Mouse (Mus musculus) liver, postnatal 0 days (tissue): Measurements from ENCODE around the gene Pigt. TPM values are rescaled to one million over a fixed set of nuclear protein-coding genes. Genes with fewer than 3 reads are reported as not detected.

Source experiments
- ATAC-seq: fragments of 200-750 bp; cut with Nextera tagmentation; 2 replicates; pipeline ENCODE4 v1.8.0; 2017; ENCODE audit warnings: mild to moderate bottlenecking, moderate library complexity
- DNase-seq: peaks from one replicate; pipeline ENCODE4 v3.0.0-alpha.2; 2016
- H3K27ac ChIP-seq: fragments of 300-500 bp; sonication (generic); 2 replicates; pipeline ENCODE4 v1.5.1; 2014; ENCODE audit warnings: antibody characterized with exemption, moderate library complexity, mild to moderate bottlenecking, low read depth
- H3K27me3 ChIP-seq: fragments of 300-500 bp; sonication (generic); 2 replicates; pipeline ENCODE4 v1.6.1; 2014; ENCODE audit warnings: low read length, control low read depth, mixed read lengths; ENCODE audit not compliant: insufficient read depth
- H3K36me3 ChIP-seq: fragments of 300-500 bp; sonication (generic); replicated peaks from 2 replicates; pipeline ENCODE4 v1.6.1; 2014; ENCODE audit warnings: mild to moderate bottlenecking, control low read depth, low read length, moderate library complexity, mixed read lengths; ENCODE audit not compliant: insufficient read depth
- H3K4me1 ChIP-seq: fragments of 300-500 bp; sonication (generic); 2 replicates; pipeline ENCODE4 v1.6.1; 2014; ENCODE audit warnings: antibody characterized with exemption, mild to moderate bottlenecking, control low read depth; ENCODE audit not compliant: insufficient read depth
- H3K4me2 ChIP-seq: fragments of 300-500 bp; sonication (generic); 2 replicates; pipeline ENCODE4 v1.6.1; 2014; ENCODE audit warnings: low read depth, mild to moderate bottlenecking, low read length, moderate library complexity, mixed read lengths
- H3K4me3 ChIP-seq: fragments of 300-500 bp; sonication (generic); 2 replicates; pipeline ENCODE4 v1.5.1; 2014; ENCODE audit warnings: low read depth, low read length
- H3K9ac ChIP-seq: fragments of 300-500 bp; sonication (generic); replicated peaks from 2 replicates; pipeline ENCODE4 v1.6.1; 2014; ENCODE audit warnings: mild to moderate bottlenecking, moderate library complexity
- H3K9me3 ChIP-seq: fragments of 300-500 bp; sonication (generic); 2 replicates; pipeline ENCODE4 v1.6.1; 2016; ENCODE audit warnings: mild to moderate bottlenecking, control low read depth, low read length, mixed read lengths
- CTCF ChIP-seq: sonication (generic); IDR thresholded peaks from 2 replicates; pipeline ENCODE4 v1.5.1; 2016; ENCODE audit warnings: antibody characterized with exemption, low read depth
- EP300 ChIP-seq: IDR thresholded peaks from 2 replicates; pipeline ENCODE4 v1.6.1; 2016; ENCODE audit warnings: antibody characterized with exemption, low read depth, mild to moderate bottlenecking
- WGBS: fragments of 180-500 bp; shearing (Covaris S2); extraction: QIAGEN DNeasy Blood & Tissue Kit; methylation state at CpG from one replicate; pipeline ENCODE4 v1.1.7; 2014; ENCODE audit not compliant: insufficient replicate concordance; 5-methylcytosine and 5-hydroxymethylcytosine counted together
- polyA plus RNA-seq: library from polyadenylated mRNA; unstranded; fragments of >200 nt; fragmentation: Nextera tagmentation; extraction: Ambion mirVana; gene quantifications from 2 replicates; pipeline ENCODE4 v1.2.1, GENCODE M21; 2015

Pigt gene
- polyA plus RNA-seq, 1 experiment from 2014 or later: 24.3 TPM

- peak overlapping the region; percentile 52; the same call in 1 of the 2 replicates for H3K4me2 ChIP-seq
- 48% methylated on average over 7 of the region's 7 CpGs for WGBS
- H3K9ac ChIP-seq: 0 out of 2 replicates have a peak overlapping the region, but pooled peaks have one; percentile 2
- TF ChIP-seq CTCF (no peak), EP300 (peak; percentile 16; the same call in 1 of the 2 replicates)
- DNase-seq (peak; percentile 29), ATAC-seq (peak; percentile 3)
- H3K27me3 ChIP-seq: no peaks in the 10 kb centered on the region
- H3K4me1 ChIP-seq: peaks cover 25% of the 10 kb centered on the region
- H3K9me3 ChIP-seq: no peaks in the 10 kb centered on the region
- no peak overlapping the region for H3K4me3 ChIP-seq
- no peaks in the 10 kb centered on the region; the same call in 1 of the 2 replicates for H3K36me3 ChIP-seq
- H3K27ac ChIP-seq: peak overlapping the region; percentile 93
These were observed 39.4 kb upstream of the Pigt start for GRCm38 (mm10) chr2:164457942-164458341.

DNA sequence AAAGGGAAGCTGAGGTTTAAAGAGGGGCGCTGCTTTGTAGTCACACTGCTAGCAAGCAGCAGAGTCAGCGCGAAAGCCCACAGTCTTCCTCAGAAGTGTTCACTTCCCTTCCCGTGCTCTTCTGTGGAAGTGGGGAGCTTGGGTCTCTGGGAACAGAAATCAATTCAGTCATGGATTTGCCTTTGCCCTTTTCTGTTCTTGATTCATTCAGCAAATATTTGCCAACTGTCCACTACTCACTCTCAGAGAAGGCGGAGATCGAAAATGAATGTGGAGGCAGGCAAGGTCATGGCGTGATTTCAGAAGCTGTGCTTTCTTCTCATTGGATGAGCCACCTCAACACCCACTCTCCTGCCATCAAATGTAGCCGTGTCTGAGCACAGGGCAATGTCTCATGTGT, 38.8 kb upstream of the Pigt start:
- H3K4me1 ChIP-seq: peaks cover 25% of the 10 kb centered on the region
- peaks cover 4% of the 10 kb centered on the region; the same call in 1 of the 2 replicates for H3K36me3 ChIP-seq
- peak; percentile 57 for ATAC-seq
- H3K4me3 ChIP-seq: no peak overlapping the region
- H3K9ac ChIP-seq: 0 out of 2 replicates have a peak overlapping the region, but pooled peaks have one; percentile 2
- 29% methylated on average over 8 of the region's 8 CpGs for whole genome bisulfite sequencing
- H3K9me3 ChIP-seq: no peaks in the 10 kb centered on the region
- no peak for TF ChIP-seq CTCF
- peak; percentile 86 for TF ChIP-seq EP300
- peak overlapping the region; percentile 52; the same call in 1 of the 2 replicates for H3K4me2 ChIP-seq
- peak overlapping the region; percentile 93 for H3K27ac ChIP-seq
- no peaks in the 10 kb centered on the region for H3K27me3 ChIP-seq
- DNase-seq: peak; percentile 60

DNA sequence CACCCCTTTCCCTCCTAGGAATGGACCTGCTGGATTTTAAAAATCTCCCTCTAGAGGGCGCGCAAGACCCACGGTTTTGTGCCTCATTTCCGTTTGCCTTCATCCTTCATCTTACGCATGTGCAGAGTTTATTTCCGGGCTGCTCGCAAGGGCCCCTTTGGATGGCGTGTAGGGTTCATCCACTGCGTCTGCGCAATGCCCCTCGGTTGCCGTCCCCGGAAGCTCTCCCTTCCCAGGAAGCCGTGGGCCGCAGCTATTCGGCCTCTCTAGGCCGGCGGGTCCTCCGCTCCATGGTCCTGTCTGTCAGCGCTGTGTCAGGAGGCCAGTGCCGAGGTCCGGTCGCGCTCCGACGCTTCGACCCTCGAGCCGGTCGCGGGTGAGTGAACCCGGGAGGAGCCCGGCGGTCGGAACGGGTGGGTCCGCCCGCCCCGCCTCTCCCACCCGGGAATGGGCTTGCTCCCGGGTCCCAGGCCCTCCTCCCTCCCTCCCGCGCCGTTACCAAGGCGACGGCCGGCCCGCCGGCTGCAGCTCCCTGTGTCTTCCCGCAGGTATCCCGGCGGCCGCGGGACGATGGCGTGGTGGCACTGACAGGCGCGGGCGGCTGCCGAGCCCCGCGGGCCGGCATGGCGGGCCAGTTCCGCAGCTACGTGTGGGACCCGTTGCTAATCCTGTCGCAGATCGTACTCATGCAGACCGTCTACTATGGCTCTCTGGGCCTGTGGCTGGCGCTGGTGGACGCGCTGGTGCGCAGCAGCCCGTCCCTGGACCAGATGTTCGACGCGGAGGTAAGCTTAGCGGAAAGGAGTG, 36.4 kb upstream of the Pigt start, which contains the start of gene Gm20458:
Gene Gm20458, plus strand, starts transcription at position 223 of the 807 bp plus-strand sequence.
- Histone ChIP-seq H3K9ac (peak within 1 kb of the TSS; percentile 81), H3K27me3 (no peaks in the 10 kb centered on the region), H3K36me3 (peaks cover 17% of the 10 kb centered on the region), H3K27ac (peak within 1 kb of the TSS; percentile 93), H3K4me2 (peak within 1 kb of the TSS; percentile 81), H3K4me3 (peak within 1 kb of the TSS; percentile 73), H3K4me1 (peaks cover 18% of the 10 kb centered on the region), H3K9me3 (no peaks in the 10 kb centered on the region)
- WGBS: under 1% methylated on average over 54 of the region's 79 CpGs
- peak; percentile 92 for DNase-seq
- TF ChIP-seq CTCF: peak; percentile 88
- TF ChIP-seq EP300: peak; percentile 27; the same call in 1 of the 2 replicates
- peak; percentile 88 for ATAC-seq

DNA sequence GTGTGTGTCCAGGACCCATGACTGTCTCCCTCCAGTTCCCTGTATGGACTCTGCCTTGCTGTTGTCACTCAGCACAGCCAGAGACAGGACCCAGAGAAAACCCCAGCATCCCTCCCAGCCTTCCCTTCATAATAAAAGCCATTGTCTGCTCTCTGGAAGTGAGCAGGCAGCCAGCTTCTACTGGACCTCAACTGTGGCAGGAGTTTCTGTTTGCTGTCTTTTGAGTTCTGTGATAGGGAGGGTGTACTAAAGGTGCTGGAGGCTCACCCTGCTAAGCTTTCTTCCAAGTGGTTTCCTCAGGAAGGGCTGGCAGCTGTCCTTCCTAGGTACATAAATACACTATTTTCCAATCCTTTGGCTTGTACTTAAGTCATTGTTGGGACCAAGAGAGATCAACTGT, 32.2 kb upstream of the Pigt start:
- no peak for DNase-seq
- Histone ChIP-seq H3K27me3 (no peaks in the 10 kb centered on the region), H3K9me3 (no peaks in the 10 kb centered on the region), H3K27ac (no peak overlapping the region), H3K4me2 (no peak overlapping the region), H3K4me1 (peaks cover 10% of the 10 kb centered on the region), H3K9ac (no peak overlapping the region), H3K4me3 (no peak overlapping the region), H3K36me3 (peaks cover 23% of the 10 kb centered on the region)
- no peak for ATAC-seq
- TF ChIP-seq EP300 (no peak), CTCF (no peak)

DNA sequence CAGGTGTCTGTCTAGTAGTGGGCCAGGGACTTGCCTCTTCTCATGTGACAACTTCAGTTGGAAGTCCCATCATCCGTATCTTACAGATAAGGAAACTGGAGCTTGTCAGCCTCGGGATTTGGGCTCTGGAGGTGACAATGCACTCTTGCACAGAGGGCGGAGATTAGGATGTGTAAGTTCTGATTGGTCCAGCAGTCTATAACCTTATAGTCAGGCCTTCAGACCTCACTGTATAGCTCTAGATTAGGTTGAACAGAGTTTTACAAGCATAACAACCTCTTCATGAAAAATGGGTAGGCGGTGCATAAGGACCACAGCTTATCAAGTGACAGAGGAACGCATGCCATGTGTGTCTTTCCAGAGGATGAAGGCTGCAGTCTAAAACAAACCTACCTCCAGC, 30.5 kb upstream of the Pigt start:
- no peak overlapping the region for H3K9ac ChIP-seq
- H3K4me2 ChIP-seq: no peak overlapping the region
- H3K27ac ChIP-seq: no peak overlapping the region
- peaks cover 7% of the 10 kb centered on the region for H3K4me1 ChIP-seq
- WGBS: 64% methylated on average over 5 of the region's 5 CpGs
- peaks cover 23% of the 10 kb centered on the region for H3K36me3 ChIP-seq
- no peak overlapping the region for H3K4me3 ChIP-seq
- H3K27me3 ChIP-seq: no peaks in the 10 kb centered on the region
- TF ChIP-seq EP300: no peak
- no peak for TF ChIP-seq CTCF
- ATAC-seq (no peak), DNase-seq (no peak)
- no peaks in the 10 kb centered on the region for H3K9me3 ChIP-seq

GRCm38 (mm10) chr2:164470254-164470653, 27.1 kb upstream of the Pigt start:
- Histone ChIP-seq H3K36me3 (peaks cover 6% of the 10 kb centered on the region; the same call in 1 of the 2 replicates), H3K4me1 (no peaks in the 10 kb centered on the region), H3K9ac (no peak overlapping the region), H3K27me3 (no peaks in the 10 kb centered on the region), H3K9me3 (no peaks in the 10 kb centered on the region), H3K4me2 (no peak overlapping the region), H3K27ac (no peak overlapping the region), H3K4me3 (no peak overlapping the region)
- peak; percentile 70 for DNase-seq
- TF ChIP-seq EP300 (no peak), CTCF (peak; percentile 80)
- ATAC-seq: peak; percentile 63
- WGBS: 22% methylated on average over 10 of the region's 10 CpGs
